Mouse (Mus musculus): ENCODE data around the gene Olfr1500.

- TF ChIP-seq CTCF (conservative IDR thresholded peaks at IDR 0.05; ENCODE audit: low read length) (no peak), POU5F1 (IDR thresholded peaks at IDR 0.05; ENCODE audit: borderline replicate concordance, low read length) (no peak)
Observed at GRCm38 (mm10) chr19:13820847-13821246, 9.4 kb downstream of the Olfr1500 start.
